Mouse (Mus musculus): ENCODE results near the gene Tfap2e. TPM values are rescaled to one million over a fixed set of nuclear protein-coding genes. Genes with fewer than 3 reads are reported as not detected.

Tfap2e gene
- polyA plus RNA-seq, 1 experiment from 2014 or later = not detected

DNA sequence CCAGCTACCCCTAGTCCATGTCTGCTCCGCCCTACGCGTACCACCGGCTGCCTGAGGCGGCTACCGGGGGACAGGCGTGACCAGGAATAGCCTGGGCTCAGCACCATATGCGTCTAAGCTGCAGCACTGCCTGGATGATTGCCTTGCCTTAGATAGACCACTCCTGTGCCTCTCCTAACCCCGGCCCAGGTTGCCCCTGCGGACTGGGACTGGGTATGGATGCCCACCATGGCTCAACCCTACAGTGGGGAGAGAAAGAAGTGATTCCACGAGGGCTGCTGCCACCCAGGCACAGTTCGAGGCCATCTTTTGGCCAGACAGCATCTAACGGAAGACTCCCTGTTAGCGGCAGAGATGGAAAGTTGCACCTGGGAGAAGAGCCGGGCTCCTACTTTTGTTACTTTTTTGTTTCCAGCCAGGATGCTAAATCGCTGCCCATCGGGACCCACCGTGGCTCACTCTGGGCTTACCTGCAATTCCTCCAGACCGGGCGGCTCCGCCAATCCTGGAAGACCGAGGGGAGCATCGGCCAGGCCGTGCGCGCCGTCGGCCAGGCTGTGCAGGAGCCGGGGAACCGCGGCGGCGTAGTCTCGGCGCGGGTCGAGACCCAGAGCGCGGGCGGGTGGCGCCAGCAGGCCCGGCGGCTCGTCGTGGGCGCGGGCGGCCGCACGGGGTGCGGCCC, 1.2 kb downstream of the Tfap2e start:
- Histone ChIP-seq H3K4me1 (peaks cover 30% of the 10 kb centered on the region), H3K36me3 (replicated peaks) (no peaks in the 10 kb centered on the region), H3K27me3 (replicated peaks; ENCODE audit: low read depth, poor library complexity, severe bottlenecking) (peaks cover 100% of the 10 kb centered on the region), H3K27ac (replicated peaks) (peak overlapping the region; percentile 55; the same call in 1 of the 2 replicates), H3K4me3 (peak overlapping the region; percentile 41), H3K9me3 (no peaks in the 10 kb centered on the region)
- peak; percentile 55 for DNase-seq (ENCODE audit: low spot score)
- WGBS = 2% methylated on average over 51 of the region's 51 CpGs

DNA sequence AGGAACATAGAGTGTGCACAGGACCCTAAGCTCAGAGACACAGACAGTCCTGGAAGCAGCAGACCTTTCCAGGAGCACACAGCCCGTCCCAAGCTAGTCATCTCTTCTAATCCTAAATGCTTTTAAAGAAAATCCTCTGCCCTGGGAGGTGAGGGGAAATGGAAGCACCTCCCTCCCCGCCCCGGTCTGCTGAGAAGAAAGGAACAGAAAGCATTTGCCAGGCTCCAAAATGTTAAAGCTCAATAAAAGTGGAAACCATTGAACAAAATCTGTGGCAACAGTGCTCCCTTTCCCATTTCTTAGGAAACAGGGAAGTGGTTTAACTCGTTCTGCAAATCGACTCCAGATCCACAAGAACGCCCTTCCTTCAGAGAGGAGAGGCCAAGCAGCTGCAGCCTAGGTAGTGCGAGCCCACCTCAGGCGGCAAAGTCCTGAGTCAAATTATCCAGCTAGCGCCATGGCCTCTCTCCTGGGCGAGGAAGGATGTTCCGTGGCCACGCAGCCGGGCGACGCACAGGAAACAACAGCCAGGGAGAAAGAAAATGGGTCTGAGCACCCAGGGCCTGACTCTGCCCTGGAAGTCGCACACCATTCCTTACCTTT, 1.9 kb downstream of the Tfap2e start:
- Histone ChIP-seq H3K27me3 (replicated peaks; ENCODE audit: low read depth, poor library complexity, severe bottlenecking) (peaks cover 100% of the 10 kb centered on the region), H3K4me1 (peaks cover 29% of the 10 kb centered on the region), H3K4me3 (peak overlapping the region; percentile 26), H3K9me3 (no peaks in the 10 kb centered on the region), H3K27ac (replicated peaks) (no peak overlapping the region), H3K36me3 (replicated peaks) (no peaks in the 10 kb centered on the region)
- 2% methylated on average over 16 of the region's 16 CpGs for WGBS
- peak; percentile 50 for DNase-seq (ENCODE audit: low spot score)

DNA sequence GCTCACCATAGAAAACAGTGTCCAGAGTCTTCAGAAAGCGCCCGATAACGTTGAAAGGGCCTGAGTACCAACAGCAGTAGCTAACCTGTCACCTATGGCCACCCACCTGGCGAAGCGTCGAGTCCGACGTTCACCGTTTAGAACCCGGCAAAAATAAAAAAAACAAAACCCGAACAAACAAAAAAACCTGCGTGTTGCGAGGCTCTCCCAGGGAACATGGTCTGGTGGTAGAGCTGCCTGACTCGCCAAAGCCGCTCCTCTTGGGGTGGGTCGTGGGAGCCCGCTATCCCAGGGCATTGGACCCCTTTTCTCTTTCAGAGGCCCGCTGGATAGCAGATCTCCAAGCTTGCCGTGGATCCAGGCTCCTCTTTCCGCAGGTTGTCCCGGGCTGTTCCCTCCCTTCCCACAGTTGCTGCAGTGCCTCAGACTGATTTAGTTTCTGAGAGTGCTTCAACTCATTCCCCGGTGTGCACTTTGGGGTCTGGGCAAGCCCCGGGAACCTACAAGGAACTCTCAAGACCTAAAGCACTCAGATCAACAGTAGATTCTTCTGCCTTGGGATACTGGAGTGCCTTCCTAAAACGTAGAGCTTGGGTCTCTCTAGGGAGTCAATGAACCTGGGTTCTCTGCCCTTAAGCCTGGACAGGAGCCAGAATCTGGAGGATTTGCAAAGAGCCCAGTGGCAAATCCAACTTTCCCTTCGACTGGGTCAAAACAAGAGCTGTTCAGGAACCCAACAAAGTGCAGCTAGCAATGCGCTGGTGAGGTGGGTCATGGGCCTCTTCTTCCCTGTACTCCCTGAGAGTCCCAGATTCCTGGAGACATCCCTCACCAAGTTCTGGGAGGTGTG, 3.3 kb downstream of the Tfap2e start:
- WGBS = 4% methylated on average over 26 of the region's 26 CpGs
- Histone ChIP-seq H3K27me3 (replicated peaks; ENCODE audit: low read depth, poor library complexity, severe bottlenecking) (peaks cover 94% of the 10 kb centered on the region), H3K9me3 (no peaks in the 10 kb centered on the region), H3K4me3 (peak overlapping the region; percentile 37; the same call in 1 of the 2 replicates), H3K36me3 (replicated peaks) (no peaks in the 10 kb centered on the region), H3K27ac (replicated peaks) (no peak overlapping the region), H3K4me1 (peaks cover 29% of the 10 kb centered on the region)
- DNase-seq (ENCODE audit: low spot score) = peak; percentile 34

DNA sequence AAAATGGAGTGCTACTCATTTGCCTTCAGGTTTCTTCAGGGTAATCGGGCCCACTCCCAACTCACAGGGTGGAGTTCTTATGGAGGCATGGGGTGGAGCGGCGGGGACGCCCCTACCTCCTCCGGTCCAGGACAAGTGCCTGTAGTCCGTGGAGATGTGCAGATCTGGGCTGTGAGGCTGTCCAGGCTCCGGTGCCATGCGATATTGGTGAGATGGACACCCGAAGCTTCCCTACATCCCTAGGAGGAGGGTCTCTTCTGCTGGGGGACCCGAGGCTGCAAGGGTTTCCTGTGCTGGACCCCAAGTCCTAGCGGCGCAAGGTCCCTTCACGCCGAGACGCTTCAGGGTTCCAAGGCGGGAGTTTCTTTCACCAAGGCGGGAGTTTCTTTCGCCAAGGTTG, 3.9 kb downstream of the Tfap2e start:
- no peak overlapping the region for H3K27ac ChIP-seq (replicated peaks)
- H3K4me1 ChIP-seq = peaks cover 29% of the 10 kb centered on the region
- peak overlapping the region; percentile 37; the same call in 1 of the 2 replicates for H3K4me3 ChIP-seq
- H3K9me3 ChIP-seq = no peaks in the 10 kb centered on the region
- peaks cover 87% of the 10 kb centered on the region for H3K27me3 ChIP-seq (replicated peaks; ENCODE audit: low read depth, poor library complexity, severe bottlenecking)
- no peaks in the 10 kb centered on the region for H3K36me3 ChIP-seq (replicated peaks)
- WGBS = 2% methylated on average over 18 of the region's 18 CpGs
- peak; percentile 33 for DNase-seq (ENCODE audit: low spot score)

DNA sequence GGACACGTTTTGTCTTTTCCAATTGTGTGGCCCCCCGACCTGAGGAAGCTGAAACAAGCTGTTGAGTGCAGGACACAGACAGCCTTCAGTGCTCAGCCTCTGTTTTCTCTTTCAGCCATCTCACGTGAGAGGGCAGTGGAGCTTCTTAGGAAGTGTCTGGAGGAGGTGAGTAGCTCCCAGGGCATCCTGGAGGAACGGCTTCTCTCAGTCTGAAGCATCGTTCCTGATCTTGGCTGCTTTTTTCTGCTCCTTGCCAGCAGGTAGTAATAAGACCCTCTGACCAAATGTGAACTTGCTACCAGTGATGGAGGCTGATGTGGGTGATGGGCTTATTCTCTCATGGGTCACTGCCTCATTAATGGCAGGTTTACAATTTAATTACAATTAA, 28.6 kb downstream of the Tfap2e start:
- H3K4me3 ChIP-seq = no peak overlapping the region
- no peaks in the 10 kb centered on the region for H3K27me3 ChIP-seq (replicated peaks; ENCODE audit: low read depth, poor library complexity, severe bottlenecking)
- 49% methylated on average over 5 of the region's 5 CpGs for WGBS
- DNase-seq (ENCODE audit: low spot score) = no peak
- H3K4me1 ChIP-seq = peaks cover 21% of the 10 kb centered on the region
- H3K9me3 ChIP-seq = no peaks in the 10 kb centered on the region
- peaks cover 77% of the 10 kb centered on the region for H3K36me3 ChIP-seq (replicated peaks)
- peak overlapping the region; percentile 45; the same call in 1 of the 2 replicates for H3K27ac ChIP-seq (replicated peaks)

DNA sequence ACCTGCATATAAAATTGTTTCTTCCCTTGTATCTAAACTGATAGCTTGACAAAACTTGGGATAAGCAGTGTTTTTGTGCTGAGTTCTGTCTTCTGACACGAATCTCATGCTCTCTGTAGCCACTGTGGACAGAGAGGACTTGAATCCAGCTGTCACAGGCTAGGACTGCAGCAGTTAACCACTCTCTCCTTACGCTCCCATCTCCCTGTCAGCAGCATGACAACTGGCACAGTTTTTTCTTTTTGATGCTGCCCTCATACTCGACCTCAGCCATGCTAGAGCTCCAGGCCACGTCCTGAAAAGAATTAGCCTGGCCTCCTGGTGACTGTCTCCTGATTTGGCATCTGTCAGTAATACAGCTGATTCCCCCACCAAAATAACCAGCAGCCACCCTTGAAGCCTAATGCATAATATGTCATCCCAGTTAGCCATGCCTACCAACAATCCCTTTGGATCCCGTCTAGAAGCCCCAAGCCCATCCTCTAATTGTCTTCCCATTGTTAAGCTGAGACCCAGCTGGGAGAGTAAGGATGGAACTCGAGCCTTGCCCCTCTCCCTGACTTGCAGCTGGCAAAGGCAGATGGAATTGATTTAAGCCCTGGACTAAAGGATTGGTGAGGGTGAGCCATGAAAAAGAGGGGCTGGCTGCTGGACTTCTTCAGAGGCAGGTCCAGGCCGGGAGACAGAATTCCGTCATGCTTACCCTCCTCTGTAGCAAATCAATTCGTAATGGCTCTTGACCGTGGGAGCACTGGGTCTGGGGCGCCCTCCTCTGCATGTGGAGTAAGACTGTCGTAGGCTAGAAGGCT, 29.2 kb downstream of the Tfap2e start:
- Histone ChIP-seq H3K36me3 (replicated peaks) (peaks cover 77% of the 10 kb centered on the region), H3K27ac (replicated peaks) (peak overlapping the region; percentile 45; the same call in 1 of the 2 replicates), H3K27me3 (replicated peaks; ENCODE audit: low read depth, poor library complexity, severe bottlenecking) (no peaks in the 10 kb centered on the region), H3K9me3 (no peaks in the 10 kb centered on the region), H3K4me1 (peaks cover 21% of the 10 kb centered on the region), H3K4me3 (peak overlapping the region; percentile 8; the same call in 1 of the 2 replicates)
- WGBS = 45% methylated on average over 12 of the region's 12 CpGs
- DNase-seq (ENCODE audit: low spot score) = peak; percentile 71

DNA sequence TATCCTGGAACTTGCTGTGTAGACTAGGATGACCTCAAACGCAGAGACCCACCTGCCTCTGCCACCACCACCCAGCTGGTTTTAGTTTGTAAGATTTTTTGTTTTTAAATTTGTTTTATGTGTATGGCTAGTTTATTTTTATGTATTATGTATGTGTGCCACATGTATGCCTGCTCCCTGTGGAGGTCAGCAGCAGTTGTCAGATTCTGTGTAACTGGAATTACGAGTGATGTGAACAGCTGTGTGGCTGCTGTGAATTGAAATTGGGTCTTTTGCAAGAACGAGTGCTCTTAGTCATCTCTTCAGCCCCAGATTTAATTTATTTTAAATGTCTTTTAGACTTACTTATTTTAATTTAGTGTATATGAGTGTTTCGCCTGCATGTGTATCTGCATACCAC, 39.1 kb downstream of the Tfap2e start:
- no peak overlapping the region for H3K4me3 ChIP-seq
- WGBS = 91% methylated on average over 4 of the region's 4 CpGs
- no peak overlapping the region for H3K27ac ChIP-seq (replicated peaks)
- H3K36me3 ChIP-seq (replicated peaks) = peaks cover 76% of the 10 kb centered on the region
- H3K9me3 ChIP-seq = no peaks in the 10 kb centered on the region
- no peaks in the 10 kb centered on the region for H3K27me3 ChIP-seq (replicated peaks; ENCODE audit: low read depth, poor library complexity, severe bottlenecking)
- no peak for DNase-seq (ENCODE audit: low spot score)
- H3K4me1 ChIP-seq = no peaks in the 10 kb centered on the region

DNA sequence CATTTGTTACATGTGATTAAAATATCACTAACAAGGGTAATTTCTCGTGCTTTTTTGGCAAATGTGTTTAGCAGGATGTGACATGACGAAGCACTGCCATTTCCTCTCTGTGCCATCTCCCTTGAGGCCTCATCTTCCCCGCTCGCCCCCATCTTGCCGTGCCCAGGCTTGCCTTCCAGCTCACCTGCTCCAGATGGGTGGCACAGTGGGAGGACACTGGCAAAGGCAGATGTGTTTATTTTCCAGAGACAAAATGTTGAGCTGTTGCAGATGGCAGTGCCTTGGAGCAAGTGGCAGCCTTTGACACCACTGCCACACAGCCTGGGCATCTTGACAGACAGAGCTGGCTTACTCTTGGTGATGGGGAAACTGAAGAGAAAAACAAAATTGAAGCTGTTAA, 43.0 kb downstream of the Tfap2e start:
- Histone ChIP-seq H3K27ac (replicated peaks) (no peak overlapping the region), H3K9me3 (no peaks in the 10 kb centered on the region), H3K4me1 (no peaks in the 10 kb centered on the region), H3K27me3 (replicated peaks; ENCODE audit: low read depth, poor library complexity, severe bottlenecking) (no peaks in the 10 kb centered on the region), H3K36me3 (replicated peaks) (peaks cover 76% of the 10 kb centered on the region), H3K4me3 (no peak overlapping the region)
- DNase-seq (ENCODE audit: low spot score) = no peak
- WGBS = 89% methylated on average over 5 of the region's 5 CpGs

DNA sequence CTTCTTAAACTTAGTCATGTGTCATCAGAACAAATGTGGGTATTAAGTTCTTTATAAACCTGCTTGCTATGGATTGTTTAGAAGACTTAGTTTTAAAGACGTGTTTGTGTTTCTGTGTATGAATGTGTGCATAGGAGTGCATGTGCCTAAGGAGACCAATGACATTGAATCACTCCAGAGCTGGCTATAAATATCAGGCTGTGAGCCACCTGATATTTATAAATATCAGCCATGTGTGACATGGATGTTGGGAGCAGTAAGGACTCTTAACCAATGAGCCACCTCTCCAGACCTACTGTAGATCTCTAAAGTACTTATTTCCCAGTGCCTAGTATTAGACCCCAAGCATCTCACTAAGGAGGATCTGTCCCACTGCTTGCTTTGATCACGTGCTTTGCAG, 46.6 kb downstream of the Tfap2e start:
- peaks cover 82% of the 10 kb centered on the region for H3K36me3 ChIP-seq (replicated peaks)

DNA sequence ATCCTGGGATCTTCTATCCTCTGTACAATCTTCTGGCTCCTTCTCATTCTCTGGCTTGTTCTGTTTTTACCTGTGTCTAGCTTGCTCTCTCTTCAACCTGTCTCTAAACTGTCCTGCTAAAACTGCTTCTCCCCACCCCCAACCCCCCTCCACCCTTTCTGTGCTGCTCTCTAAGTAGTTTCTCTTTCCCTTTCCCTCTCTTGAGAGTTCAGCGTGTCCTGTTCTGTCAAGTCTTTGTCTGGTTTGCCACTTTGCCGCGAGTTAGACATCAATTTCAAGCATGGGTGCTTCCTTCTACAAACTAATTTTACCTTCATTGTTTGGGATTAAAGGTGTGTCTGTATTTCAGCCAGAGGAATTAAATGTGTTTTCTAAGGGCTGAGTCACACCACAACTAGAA, 53.0 kb downstream of the Tfap2e start:
- Histone ChIP-seq H3K4me3 (no peak overlapping the region), H3K27ac (replicated peaks) (no peak overlapping the region), H3K36me3 (replicated peaks) (peaks cover 55% of the 10 kb centered on the region), H3K4me1 (peaks cover 7% of the 10 kb centered on the region), H3K27me3 (replicated peaks; ENCODE audit: low read depth, poor library complexity, severe bottlenecking) (no peaks in the 10 kb centered on the region), H3K9me3 (no peaks in the 10 kb centered on the region)
- WGBS = 74% methylated on average over 3 of the region's 3 CpGs
- DNase-seq (ENCODE audit: low spot score) = no peak

More for the DNA sequence above, 46.6 kb downstream of the Tfap2e start:
- Histone ChIP-seq H3K27ac (replicated peaks) (no peak overlapping the region), H3K4me3 (no peak overlapping the region), H3K27me3 (replicated peaks; ENCODE audit: low read depth, poor library complexity, severe bottlenecking) (no peaks in the 10 kb centered on the region), H3K4me1 (no peaks in the 10 kb centered on the region), H3K9me3 (no peaks in the 10 kb centered on the region)
- 88% methylated on average over 2 of the region's 2 CpGs for WGBS
- DNase-seq (ENCODE audit: low spot score) = no peak

DNA sequence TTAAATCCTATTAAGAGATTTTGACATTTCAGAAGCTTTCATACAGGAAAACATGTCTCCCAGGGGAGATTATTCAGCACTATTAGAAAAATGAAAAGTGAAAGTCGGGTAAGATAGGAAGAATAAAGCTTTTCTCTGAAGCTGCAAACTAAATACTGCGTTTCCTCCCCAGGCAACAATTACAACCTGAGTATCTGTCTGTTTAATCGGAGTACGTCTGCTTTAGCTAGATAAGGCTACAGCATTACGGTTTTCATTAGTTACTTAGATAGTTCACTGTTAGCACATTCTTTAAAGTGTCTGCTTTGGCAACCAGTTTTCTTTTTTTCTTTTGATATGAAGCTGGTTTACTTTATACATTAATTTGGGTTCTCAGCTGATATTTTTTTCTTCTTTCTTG, 53.7 kb downstream of the Tfap2e start:
- Histone ChIP-seq H3K27ac (replicated peaks) (no peak overlapping the region), H3K36me3 (replicated peaks) (peaks cover 47% of the 10 kb centered on the region), H3K4me3 (no peak overlapping the region), H3K9me3 (no peaks in the 10 kb centered on the region), H3K27me3 (replicated peaks; ENCODE audit: low read depth, poor library complexity, severe bottlenecking) (no peaks in the 10 kb centered on the region), H3K4me1 (peaks cover 8% of the 10 kb centered on the region)
- DNase-seq (ENCODE audit: low spot score) = no peak
- 87% methylated on average over 5 of the region's 5 CpGs for WGBS

All from embryonic facial prominence, embryonic 10.5 days (tissue).